23 mouse cellular contexts compared by ENCODE assay signal in genomic region chr1:153031954-153032353, GRCm38 (mm10).
DNase-seq lines count a peak whose midpoint lies in the region; ATAC-seq and TF ChIP-seq lines count a peak whose summit lies in the region.
"Had no signal": no experiment of that assay in that cellular context is flagged by ENCODE, and none has a peak within 500 bp of the region (broad histone marks: within the 10 kb centered on the region; RNA-seq: fewer than 3 reads in every experiment).

No protein-coding gene starts in this region.

- peaks cover 28% of the 10 kb centered on the region for H3K4me1 ChIP-seq in midbrain, embryonic 16.5 days (ENCODE audit: control insufficient read depth, insufficient read depth, low read length)
- H3K4me1 ChIP-seq in midbrain, postnatal 0 days (ENCODE audit: insufficient read depth, low read length): peaks cover 19% of the 10 kb centered on the region; the same call in 1 of the 2 replicates
- H3K4me1 ChIP-seq in embryonic facial prominence, embryonic 14.5 days (ENCODE audit: control insufficient read depth, insufficient read depth, low read length): peaks cover 5% of the 10 kb centered on the region; the same call in 1 of the 2 replicates
- H3K4me1 ChIP-seq in hindbrain, embryonic 16.5 days (ENCODE audit: control insufficient read depth, insufficient read depth, low read depth, low read length): peaks cover 22% of the 10 kb centered on the region

- no peaks in the 10 kb centered on the region for H3K27me3 ChIP-seq in midbrain, embryonic 16.5 days (ENCODE audit: control insufficient read depth, insufficient read depth, low read depth, low read length)
- H3K27me3 ChIP-seq in midbrain, postnatal 0 days (ENCODE audit: insufficient read depth, low read length): no peaks in the 10 kb centered on the region
- no peaks in the 10 kb centered on the region for H3K27me3 ChIP-seq in embryonic facial prominence, embryonic 14.5 days (replicated peaks; ENCODE audit: control insufficient read depth, insufficient read depth, low read length)
- no peaks in the 10 kb centered on the region for H3K27me3 ChIP-seq in hindbrain, embryonic 16.5 days (replicated peaks; ENCODE audit: control insufficient read depth, insufficient read depth, low read length)
- H3K27me3 ChIP-seq: CH12.LX; heart, embryonic 12.5 days had no signal

- no peak for TF ChIP-seq CTCF in midbrain, postnatal 0 days (IDR thresholded peaks at IDR 0.05)

- no peak for DNase-seq in midbrain, postnatal 0 days (ENCODE audit: low spot score)
- DNase-seq in embryonic facial prominence, embryonic 14.5 days (ENCODE audit: low spot score): no peak
- no peak for DNase-seq in lung, postnatal 10 days
- no peak for DNase-seq in lung, postnatal 4 days
- DNase-seq in testis, postnatal 10 days (ENCODE audit: low spot score): no peak
- DNase-seq: adrenal gland, postnatal 10 days; cerebellum, adult 9-11 months; gastrocnemius, adult 2 months; heart, postnatal 14 days; kidney, adult 8-10 months; kidney, postnatal 14 days; left cerebral cortex, postnatal 4 days; lung, adult 18-20 months; retina, postnatal 1 day; thymus, postnatal 36 days had no signal

- H3K9ac ChIP-seq in midbrain, embryonic 16.5 days (ENCODE audit: low read depth, low read length): no peak overlapping the region
- H3K9ac ChIP-seq in midbrain, postnatal 0 days (replicated peaks; ENCODE audit: low read length, poor library complexity, severe bottlenecking): no peak overlapping the region
- H3K9ac ChIP-seq in embryonic facial prominence, embryonic 14.5 days (ENCODE audit: low read depth, low read length): no peak overlapping the region
- H3K9ac ChIP-seq in hindbrain, embryonic 16.5 days (ENCODE audit: low read depth, low read length): peak overlapping the region; percentile 9; the same call in 1 of the 2 replicates
- H3K9ac ChIP-seq: heart, embryonic 12.5 days had no signal

- H3K9me3 ChIP-seq in midbrain, embryonic 16.5 days (replicated peaks; ENCODE audit: control insufficient read depth, low read length, poor library complexity, severe bottlenecking): no peaks in the 10 kb centered on the region
- H3K9me3 ChIP-seq in midbrain, postnatal 0 days (ENCODE audit: low read length): no peaks in the 10 kb centered on the region
- H3K9me3 ChIP-seq in embryonic facial prominence, embryonic 14.5 days (ENCODE audit: control insufficient read depth, low read length): no peaks in the 10 kb centered on the region
- peaks cover 3% of the 10 kb centered on the region; the same call in 1 of the 2 replicates for H3K9me3 ChIP-seq in hindbrain, embryonic 16.5 days (ENCODE audit: control insufficient read depth, low read length)

- H3K27ac ChIP-seq in midbrain, embryonic 16.5 days (ENCODE audit: low read length): no peak overlapping the region
- no peak overlapping the region for H3K27ac ChIP-seq in midbrain, postnatal 0 days (ENCODE audit: low read depth, low read length)
- H3K27ac ChIP-seq in embryonic facial prominence, embryonic 14.5 days (replicated peaks; ENCODE audit: low read depth, low read length): no peak overlapping the region
- no peak overlapping the region for H3K27ac ChIP-seq in hindbrain, embryonic 16.5 days (ENCODE audit: low read depth, low read length)
- H3K27ac ChIP-seq: gastrocnemius, adult 2 months; left cerebral cortex, adult 2 months had no signal

- no peak overlapping the region for H3K4me3 ChIP-seq in midbrain, embryonic 16.5 days (ENCODE audit: low read depth, low read length)
- no peak overlapping the region for H3K4me3 ChIP-seq in midbrain, postnatal 0 days (ENCODE audit: low read depth, low read length)
- no peak overlapping the region for H3K4me3 ChIP-seq in embryonic facial prominence, embryonic 14.5 days (ENCODE audit: low read depth, low read length)
- no peak overlapping the region for H3K4me3 ChIP-seq in hindbrain, embryonic 16.5 days (ENCODE audit: low read length)
- H3K4me3 ChIP-seq: gastrocnemius, adult 2 months; heart, embryonic 12.5 days; left cerebral cortex, adult 2 months had no signal

- 0 out of 2 replicates have a peak overlapping the region, but pooled peaks have one; percentile 5 for H3K4me2 ChIP-seq in midbrain, embryonic 16.5 days (ENCODE audit: low read length)
- H3K4me2 ChIP-seq in midbrain, postnatal 0 days (ENCODE audit: low read depth, low read length, poor library complexity, severe bottlenecking): no peak overlapping the region
- peak overlapping the region; percentile 19 for H3K4me2 ChIP-seq in embryonic facial prominence, embryonic 14.5 days (ENCODE audit: low read depth, low read length)
- H3K4me2 ChIP-seq in hindbrain, embryonic 16.5 days (ENCODE audit: low read length): peak overlapping the region; percentile 12; the same call in 1 of the 2 replicates
- H3K4me2 ChIP-seq: heart, embryonic 12.5 days; liver, embryonic 11.5 days had no signal

- H3K36me3 ChIP-seq in midbrain, embryonic 16.5 days (ENCODE audit: control insufficient read depth, insufficient read depth, low read length): no peaks in the 10 kb centered on the region
- H3K36me3 ChIP-seq in midbrain, postnatal 0 days (ENCODE audit: insufficient read depth, low read length): no peaks in the 10 kb centered on the region
- no peaks in the 10 kb centered on the region for H3K36me3 ChIP-seq in embryonic facial prominence, embryonic 14.5 days (ENCODE audit: control insufficient read depth, insufficient read depth, low read length)
- H3K36me3 ChIP-seq in hindbrain, embryonic 16.5 days (ENCODE audit: control insufficient read depth, insufficient read depth, low read length): no peaks in the 10 kb centered on the region
- H3K36me3 ChIP-seq: heart, embryonic 12.5 days had no signal

- 82% methylated on average over 12 of the region's 12 CpGs for WGBS in midbrain, embryonic 16.5 days
- 82% methylated on average over 12 of the region's 12 CpGs for WGBS in midbrain, postnatal 0 days
- 55% methylated on average over 12 of the region's 12 CpGs for WGBS in embryonic facial prominence, embryonic 14.5 days
- WGBS in hindbrain, embryonic 16.5 days: 71% methylated on average over 12 of the region's 12 CpGs

- no peak for ATAC-seq in midbrain, embryonic 16.5 days
- no peak for ATAC-seq in midbrain, postnatal 0 days (ENCODE audit: low FRiP score)
- no peak for ATAC-seq in embryonic facial prominence, embryonic 14.5 days (ENCODE audit: low read depth)
- ATAC-seq in hindbrain, embryonic 16.5 days: no peak
- ATAC-seq: activated CD4-positive, CD25-positive, alpha-beta regulatory T cell, adult 4 months; inflammation-experienced regulatory T-cells, adult 6 months had no signal
